Mouse (Mus musculus) cerebellum, postnatal 36 days (tissue): ENCODE measurements around the gene Btf3.
A peak's percentile ranks its signal among the peaks of the same experiment; 100 is the strongest.

Experiments
- DNase-seq, 2 experiments: peaks; one replicate each; pipeline ENCODE4 v3.0.0; 2021 to 2022; ENCODE audit warnings: mixed read lengths in 2 of 2

Btf3 gene

DNA sequence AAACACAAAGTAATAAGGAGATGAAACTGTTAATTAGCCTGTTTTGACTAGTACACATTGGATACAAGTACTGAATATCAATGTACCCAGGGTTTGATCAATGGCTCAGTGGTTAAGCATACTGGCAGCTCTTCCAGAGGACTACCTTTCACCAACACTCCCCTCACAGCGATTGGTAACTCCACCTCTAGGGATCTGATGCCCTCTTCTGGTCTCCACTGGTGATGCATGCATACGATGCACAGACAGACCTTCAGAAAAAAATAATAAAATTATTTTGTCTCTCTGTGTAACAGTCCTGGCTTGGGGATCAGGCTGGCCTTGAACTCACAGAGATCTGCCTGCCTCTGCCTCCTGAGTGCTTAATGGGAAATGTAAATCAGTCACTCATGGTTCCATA lies 15.3 kb upstream of the Btf3 start:
- no peak for DNase-seq

DNA sequence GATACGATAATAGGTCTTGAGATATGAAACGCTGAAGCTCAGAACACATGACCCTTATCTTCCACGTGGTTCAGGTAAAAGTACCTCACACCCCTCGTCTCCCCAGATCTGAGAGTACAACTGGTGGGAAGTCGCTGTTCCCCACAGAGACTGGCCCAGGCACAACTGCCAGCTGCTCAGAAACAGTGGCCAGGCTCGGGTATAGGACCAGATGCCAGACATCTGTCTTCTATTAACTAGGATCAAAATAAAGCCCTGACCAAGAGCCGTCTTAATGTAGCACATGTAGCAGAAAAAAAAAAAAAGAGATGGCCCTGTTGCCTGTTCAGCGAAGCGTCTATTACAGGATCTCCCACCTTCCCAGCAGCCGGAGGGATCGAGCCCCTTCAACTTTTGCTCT lies 8.2 kb upstream of the Btf3 start:
- no peak for DNase-seq

DNA sequence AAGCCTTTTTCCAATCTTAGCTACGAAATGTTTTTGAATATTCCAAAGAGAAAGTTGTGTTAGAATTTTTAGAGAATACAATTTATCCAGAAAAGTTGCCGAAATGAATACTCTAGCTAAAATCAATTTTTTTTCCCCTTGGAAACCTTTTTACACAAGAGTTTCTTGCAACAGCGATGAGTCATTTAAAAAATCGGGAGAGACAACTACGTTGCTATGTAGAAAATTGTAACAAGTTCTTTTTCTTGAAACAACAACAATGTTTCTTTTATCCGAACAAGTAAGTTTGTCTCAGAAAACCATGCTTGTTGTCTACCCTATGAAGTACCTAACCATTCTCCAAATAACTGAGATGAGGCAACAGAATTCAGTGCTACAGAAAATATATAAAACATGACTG lies 1.1 kb upstream of the Btf3 start:
- no peak for DNase-seq

DNA sequence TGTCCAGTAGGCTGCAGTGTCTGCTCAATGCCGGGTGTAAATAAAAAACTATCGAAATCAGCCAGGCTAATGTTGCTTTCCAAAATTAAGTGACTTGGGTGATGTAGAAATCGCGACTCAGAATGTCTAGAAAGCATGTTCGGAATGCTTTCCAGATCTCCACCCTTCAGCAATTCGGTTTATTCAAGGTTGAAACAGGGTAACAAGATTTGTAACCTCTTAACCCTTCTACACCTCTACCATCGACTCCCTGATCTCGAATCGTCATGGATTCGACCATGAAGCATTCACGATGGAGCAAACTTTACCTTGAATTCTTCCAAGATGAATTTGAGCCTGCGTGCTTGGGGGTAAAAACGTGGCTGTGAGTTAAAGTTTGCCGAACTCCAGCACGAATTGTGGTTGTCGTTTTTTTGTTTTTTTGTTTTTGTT lies 456 bp upstream of the Btf3 start:
- DNase-seq = no peak

DNA sequence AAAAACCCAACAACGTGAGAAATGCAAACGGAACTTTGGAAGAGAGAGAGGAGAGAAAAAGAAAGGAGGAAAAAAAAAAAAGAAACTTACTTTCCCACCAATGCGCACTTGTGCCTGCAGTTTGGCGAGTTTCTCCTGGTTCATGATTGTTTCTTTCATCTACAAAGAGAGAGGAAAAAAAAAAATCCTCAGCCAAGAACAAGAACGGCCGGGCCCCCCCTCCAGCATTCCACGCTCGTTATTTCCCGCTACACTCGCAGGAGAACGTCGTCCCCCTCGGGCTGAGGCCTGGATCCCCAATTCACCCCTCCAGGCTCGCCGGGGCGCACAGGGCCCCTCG lies 696 bp downstream of the Btf3 start:
- DNase-seq = no peak

DNA sequence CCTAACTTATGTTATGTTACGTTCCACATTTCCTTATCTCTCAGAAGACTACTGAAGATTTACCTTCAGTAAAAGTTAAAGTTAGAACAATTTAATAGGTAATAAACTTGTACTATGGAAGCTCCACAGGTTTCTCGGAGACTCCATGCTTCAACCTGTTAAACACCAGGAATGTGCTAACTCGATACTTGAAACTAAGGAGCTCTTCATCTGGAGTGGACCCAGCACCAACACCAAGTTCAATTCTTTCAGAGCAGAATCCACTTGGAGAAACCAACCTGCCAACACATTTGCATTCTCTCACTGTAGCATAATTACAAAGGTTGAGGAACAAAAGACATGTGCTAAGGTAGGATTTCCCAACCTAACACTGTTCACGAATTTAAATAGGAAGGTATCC lies 1.7 kb downstream of the Btf3 start:
- DNase-seq = no peak

DNA sequence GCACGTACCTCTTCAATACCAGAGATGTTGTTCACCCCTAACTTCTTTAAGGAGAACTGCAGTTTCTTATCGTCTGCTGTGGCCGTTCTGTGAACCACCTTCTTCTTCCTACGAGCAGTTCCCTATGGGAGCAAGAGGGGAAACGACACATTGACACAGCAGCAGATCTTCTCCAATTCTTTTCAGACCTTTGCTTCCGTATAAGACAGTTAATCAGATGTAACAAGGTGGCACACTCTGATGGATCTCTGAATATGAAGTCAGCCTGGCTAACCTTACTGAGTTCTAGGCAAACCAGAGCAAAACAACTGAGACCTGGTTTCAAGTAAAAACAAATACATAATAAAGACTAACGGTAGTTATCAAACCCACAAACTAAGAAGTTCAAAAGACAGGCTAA lies 3.2 kb downstream of the Btf3 start:
- DNase-seq = no peak

DNA sequence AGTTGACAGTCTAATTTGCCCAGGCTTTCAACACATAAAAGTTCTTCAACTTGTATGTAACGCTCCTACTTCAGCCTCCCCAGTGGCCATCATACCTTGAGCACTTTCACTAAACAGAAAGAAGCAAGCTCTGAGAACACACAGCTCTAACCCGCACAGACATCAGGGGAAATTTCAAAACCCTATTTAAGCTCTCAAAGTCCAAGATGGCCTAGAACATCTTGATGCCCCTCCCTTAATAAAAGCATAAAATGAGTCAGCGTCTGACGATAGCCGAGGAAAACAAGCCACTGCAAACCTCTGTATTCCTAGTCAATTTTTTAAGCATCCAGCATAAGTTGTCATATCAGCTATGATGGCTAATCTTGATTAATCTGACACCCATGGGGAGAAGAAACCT lies 5.2 kb downstream of the Btf3 start:
- DNase-seq = no peak

DNA sequence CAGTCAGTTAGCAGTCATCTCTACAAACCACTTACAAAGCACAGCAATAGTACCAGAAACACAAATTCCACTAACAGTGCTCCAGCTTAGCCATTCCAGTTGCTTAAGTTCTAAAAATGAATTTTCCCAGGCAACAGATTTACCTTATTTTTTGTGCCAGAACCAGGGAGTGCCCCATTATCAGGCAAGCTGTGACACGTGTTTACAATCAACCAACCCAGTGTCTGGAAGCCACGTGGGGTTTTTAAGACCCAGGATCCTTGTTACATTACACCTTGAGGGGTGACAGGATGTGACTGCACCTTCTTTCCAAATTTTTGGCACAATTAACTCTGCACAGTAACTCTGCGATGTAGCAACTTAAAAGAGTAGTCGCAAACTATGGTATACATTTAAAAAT lies 8.1 kb downstream of the Btf3 start:
- no peak for DNase-seq

DNA sequence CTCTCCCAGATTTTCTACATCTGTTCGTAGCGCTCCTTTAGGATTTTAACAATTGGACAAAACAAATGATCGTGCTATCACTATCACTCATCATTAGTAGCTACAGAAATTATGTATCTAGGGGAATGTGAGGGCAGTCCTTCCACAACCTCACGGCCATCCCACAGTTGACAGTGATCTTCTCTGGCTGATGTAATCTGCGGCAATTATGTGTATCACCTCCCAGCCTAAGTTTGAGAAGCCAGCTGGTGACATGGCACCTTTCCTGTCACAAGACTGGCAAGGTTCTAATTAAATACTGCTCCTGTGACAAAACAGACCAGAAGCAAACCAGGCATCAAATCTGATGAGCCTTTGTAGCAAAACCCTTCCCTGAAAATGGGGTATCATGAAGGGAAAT lies 8.8 kb downstream of the Btf3 start:
- no peak for DNase-seq

DNA sequence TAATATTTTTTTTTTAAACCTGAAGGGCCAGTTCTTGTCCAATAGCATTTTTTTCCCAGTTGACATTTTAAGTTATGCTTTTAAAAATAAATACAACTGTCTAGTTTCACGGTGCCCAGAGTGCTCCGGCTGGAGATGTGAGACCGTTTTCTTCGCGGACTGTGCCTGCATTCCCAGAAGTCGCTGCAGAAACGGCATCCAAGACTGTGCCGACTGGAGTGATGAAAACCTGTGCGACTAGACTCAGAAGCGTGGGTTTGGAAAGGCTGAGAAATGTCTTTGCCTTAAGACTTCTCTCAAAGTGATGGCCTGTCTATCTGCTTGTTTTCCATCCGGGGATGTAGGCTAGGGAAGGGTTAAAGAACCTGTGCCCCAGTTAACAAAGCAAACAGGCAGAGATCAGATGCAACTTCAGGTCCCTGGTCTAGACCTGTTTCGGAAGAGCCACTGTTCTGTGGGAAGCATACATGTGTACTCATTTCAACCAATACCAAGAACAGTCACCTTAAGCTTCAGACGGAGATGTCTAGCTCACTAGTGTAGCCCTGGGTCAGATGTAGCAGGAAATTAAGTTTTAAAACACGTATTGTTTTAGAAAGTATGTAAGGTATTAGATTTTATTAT lies 9.8 kb downstream of the Btf3 start:
- no peak for DNase-seq

DNA sequence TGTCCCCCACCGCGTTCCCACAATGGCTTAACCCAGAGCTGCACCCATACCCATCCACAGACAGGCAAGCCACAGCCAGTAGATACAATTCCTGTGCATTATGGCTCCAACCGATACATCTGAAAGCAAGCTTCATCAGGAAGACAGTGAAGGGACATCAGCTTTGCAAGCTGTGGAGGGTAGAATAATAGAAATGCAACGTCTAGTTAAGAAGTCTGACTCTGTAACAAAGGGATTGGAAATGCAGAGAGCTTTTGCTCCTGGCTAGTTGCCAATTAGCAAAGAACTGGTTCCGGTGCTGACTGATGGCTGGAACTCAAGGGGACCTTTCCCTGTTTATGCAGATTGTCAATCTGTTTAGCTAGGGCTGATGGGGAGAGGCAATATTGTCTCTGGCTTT lies 10.4 kb downstream of the Btf3 start:
- no peak for DNase-seq

DNA sequence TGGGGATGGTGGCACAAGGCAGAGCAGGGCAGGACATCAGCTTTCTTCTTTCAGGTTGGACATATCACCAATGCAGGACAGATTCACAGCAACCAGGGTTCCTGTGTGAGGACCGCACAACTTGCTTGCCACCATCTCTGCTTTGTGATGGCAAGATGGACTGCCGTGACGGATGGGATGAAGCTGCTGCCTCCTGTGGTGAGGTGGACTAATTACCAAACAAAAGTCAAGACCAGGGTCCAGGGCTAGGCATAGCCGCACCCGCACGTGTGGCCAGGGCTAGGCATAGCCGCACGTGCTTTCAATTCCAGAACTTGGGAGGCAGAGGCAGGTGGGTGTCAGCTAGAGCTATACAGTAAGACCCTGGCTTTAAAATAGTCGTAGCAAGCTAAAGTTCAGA lies 11.5 kb downstream of the Btf3 start:
- no peak for DNase-seq

DNA sequence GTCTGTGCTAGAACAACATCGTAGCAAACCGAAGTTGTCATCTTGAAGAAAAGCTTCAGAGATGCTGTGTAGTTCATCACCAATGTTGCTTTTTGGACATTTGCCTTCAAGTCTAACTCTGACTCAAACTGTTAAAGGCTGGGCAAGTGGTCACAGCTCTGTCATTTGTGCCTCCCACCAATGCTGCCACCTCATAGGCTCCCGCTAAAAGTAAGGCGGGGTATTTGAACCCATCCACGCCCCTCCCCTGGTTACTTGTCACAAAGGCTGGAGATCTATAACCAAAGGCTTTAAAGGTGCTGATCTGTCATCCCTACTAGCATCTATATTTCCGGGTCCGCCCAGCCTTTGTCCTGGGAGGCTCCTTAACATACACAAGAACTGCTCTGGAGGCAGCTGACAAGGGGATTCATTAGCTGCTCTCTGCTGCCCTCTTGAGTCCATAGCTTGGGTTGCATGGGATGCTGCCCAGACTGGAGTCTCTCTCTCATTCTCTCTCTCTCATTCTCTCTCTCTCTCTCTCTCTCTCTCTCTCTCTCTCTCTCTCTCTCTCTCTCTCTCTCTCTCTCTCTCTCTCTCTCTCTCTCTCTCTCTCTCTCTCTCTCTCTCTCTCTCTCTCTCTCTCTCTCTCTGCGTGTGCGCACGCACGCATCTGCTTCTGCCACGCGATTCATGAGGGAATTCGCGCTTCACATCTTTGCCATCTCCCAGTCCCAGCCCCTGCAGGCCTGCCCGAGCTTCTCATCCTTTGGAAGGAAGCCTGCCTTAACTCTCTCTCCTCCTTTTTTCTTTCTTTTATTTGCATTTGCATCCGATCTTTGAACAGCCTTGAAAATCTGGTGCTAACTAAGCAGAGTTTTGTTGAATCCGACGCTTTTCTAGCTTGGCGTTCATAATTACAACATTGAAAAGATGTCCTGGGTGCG lies 17.7 kb downstream of the Btf3 start:
- peak; percentile 74 to 82 for DNase-seq

DNA sequence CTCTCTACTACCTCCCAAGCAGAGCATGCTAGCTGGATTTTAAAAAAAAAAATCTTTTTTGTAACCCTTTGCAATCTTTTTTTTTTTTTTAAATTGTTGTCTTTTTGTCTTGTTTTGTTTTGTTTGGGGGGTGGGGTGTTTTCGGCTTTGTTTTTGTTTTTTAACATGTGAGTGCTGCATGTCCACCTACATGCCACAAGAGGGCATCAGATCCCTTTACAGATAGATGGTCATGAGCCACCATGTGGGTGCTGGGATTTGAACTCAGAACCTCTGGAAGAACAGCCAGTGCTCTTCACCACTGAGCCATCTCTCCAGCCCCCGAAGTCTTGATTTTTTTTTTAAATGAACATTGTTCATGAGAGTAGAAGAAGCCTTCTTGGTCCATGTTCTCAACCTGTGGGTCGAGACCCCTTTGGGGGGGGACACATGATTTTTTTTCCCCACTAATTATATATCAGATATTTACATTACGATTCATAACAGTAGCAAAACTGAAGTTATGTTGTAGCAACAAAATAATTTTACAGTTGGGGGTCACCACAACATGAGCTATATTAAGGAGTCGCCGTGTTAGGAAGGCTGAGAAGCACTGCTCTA lies 18.8 kb downstream of the Btf3 start:
- no peak for DNase-seq

DNA sequence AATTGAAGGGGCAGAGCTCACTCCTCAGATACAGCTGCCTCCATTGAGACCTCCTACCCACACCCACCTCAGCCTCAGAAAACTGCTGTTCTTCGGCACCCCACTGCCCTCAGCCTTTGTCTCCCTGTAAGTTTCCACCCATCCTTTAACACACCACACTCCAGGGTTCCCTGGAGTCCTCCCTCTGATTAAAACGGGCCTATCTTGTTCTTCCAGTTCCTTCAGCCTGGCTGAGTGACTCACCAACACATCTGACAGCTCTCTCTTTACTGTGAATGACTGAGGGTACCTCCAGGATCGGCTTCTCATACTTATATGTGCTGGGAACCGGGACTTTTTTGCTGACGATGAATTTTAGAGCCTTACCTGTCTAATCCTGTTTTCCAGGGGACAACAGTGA lies 20.7 kb downstream of the Btf3 start:
- no peak for DNase-seq

DNA sequence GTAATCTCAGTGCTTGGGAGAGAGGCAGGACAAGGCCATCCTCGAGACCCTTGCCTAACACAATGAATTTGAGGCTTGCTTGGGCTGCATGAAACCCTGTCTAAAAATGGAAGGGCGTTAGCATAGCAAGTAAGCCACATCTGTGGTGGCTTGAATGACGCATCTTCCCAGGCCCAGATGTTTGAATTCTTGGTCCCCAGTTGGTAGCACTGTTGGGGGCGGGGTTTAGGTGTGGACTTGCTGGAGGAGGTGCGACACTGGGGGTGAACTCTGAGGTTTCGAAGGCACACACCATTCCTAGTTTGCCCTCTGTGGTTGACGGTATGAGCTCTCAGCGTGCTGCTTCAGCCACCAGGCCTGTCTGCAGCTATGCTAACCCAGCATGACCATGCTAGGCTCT lies 25.1 kb downstream of the Btf3 start:
- no peak for DNase-seq

DNA sequence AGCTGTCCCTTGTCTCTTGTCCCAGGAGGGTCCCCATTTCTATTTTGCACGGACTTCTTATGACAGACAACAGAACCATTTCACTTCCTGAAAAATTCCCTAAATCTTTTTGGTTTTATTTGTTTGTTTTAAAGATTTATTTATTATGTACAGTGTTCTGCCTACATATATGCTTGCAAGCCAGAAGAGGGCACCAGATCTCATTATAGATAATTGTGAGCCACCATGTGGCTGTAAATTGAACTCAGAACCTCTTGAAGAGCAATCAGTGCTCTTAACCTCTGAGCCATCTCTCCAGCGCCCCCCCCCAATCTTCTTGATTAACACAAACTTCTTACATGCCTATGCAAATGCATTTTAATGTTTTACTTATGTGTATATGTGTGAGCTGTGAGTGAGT lies 26.1 kb downstream of the Btf3 start:
- DNase-seq = no peak

DNA sequence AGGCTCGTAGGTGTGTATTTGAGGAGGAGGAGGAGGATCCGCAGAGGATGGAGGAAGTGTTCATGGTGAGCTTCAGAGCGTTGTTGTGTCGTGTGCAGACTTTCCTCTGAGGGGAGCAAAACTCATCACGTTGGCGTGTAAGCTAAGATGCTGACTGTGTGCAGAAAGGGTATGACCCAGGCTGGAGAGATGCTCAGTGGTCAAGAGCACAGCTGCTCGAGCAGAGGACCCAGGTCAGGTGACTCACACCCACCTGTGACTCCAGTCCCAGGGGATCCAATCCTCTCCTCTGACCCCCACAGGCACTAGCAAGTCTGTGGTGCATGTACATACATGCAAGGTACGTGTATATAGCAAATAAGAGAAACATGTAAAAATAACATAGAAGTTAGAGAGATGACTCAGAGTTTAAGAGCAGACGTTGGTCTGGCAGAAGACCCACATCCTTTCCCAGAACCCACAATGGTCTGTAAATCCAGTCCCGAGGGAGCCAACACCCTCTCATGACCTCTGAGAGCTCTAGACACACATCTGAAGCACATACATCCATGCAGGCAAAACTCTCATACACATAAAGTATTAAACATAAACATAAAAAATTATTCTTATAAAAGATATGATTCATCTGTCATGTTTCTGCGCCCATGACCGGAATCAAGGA lies 35.7 kb downstream of the Btf3 start:
- no peak for DNase-seq

DNA sequence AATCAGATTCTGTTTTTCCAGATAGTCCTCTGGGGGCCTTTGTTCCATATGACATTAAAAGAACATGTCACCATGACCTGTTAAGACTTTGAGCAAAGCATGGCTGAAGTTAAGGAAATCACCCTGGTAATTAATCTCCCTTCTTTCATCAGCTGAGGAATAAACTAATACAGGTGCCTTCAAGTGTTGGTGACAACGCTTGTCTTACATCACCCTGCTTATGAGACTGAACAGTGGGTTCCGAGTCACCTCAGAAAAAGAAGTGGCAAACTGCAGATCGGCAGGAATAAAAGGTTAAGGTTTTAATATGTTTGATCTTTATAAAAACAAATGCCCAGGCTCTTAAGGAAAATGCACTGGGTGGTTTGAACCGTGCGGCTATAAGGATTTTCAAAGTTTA lies 37.1 kb downstream of the Btf3 start, which contains the start of gene Gm21976:
Gene Gm21976 (plus strand): TSS at position 202 of the 400 bp plus-strand sequence.
- no peak for DNase-seq

DNA sequence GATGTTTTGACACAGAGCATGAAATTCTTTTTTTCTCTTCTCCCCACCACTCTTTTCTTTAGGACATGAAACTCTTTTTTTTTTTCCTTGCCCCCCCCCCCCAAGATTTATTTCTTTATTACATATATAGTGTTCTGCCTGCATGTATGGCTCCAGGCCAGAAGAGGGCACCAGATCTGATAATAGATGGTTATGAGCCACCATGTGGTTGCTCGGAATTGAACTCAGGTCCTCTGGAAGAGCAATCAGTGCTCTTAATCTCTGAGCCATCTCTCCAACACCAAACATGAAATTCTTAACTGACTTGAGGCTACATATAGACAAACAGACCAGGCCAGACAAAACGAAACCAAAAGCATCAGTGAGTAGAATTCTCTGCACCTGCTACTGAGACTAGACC lies 39.3 kb downstream of the Btf3 start:
- no peak for DNase-seq

DNA sequence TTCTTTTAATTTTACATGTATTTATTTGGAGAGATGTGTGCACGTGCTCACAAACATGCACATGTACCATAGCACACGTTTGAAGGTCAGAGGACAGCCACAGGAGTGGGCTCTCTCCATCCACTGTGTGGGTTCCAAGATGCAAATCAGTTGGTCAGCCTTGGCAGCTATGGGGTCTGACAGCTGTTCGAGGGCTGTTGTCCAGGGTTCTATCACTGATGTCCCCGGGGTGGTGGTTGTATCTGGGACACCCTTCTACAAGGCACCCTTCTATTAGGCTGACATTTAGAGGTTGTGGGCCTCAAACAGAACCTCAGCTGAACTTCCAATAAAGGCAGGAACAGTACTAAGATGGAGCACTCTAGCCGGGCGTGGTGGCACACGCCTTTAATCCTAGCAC lies 40.6 kb downstream of the Btf3 start:
- DNase-seq = no peak

DNA sequence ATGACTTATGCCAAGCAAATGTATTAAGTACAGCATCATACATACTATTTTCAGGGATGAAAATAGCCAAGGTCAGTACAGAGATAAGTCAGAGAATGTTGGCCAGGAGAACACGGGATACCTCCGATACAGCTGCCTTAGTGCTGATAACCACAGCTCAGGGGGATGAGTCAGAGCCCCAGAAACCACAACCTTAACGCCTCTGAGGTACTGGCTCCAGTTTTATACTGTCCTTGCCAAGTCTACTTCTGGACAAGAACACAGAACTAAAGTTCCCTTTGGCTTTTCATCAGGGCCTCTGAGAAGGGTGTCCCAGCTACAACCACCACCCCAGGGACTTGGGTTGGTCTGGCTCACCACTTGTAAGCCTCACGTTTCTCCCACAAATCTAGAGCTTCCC lies 41.2 kb downstream of the Btf3 start:
- DNase-seq = no peak

DNA sequence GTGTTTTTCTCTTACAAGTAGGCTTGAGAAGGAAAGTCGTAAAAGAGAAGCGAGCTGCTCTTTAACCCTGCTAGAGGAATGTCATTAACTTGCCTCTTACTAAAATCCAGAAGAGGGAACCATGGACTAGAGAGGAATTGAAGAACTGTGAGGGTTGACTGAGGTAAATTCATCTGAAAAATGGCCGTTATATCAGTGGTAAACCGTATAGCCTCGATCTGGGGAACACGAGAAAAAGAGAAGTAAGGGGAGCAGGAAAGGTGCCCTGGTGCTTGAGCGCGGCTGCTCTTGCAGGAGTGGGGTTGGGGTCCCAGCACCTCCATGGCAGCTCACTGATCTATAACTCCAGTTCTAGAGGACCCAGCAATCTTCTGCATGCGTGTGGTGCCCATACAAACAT lies 42.8 kb downstream of the Btf3 start:
- DNase-seq = no peak
